Mouse (Mus musculus): ENCODE data around the gene 2900026A02Rik. TPM values are rescaled to one million over a fixed set of nuclear protein-coding genes. Genes with fewer than 3 reads are reported as not detected.
A peak's percentile ranks its signal among the peaks of the same experiment; 100 is the strongest.

Gene 2900026A02Rik
- polyA plus RNA-seq, 1 experiment from 2014 or later = 2.1 TPM

GRCm38 (mm10) chr5:113174916-113175692 lies 45.9 kb downstream of the 2900026A02Rik start:
- no peak overlapping the region for H3K4me3 ChIP-seq (ENCODE audit: low read depth, low read length)
- H3K9me3 ChIP-seq (replicated peaks; ENCODE audit: control insufficient read depth, low read length) = no peaks in the 10 kb centered on the region
- no peak overlapping the region for H3K27ac ChIP-seq (ENCODE audit: low read depth, low read length)
- DNase-seq (ENCODE audit: low spot score) (no peak), ATAC-seq (peak; percentile 33; the same call in 1 of the 2 replicates)
- no peaks in the 10 kb centered on the region for H3K27me3 ChIP-seq (replicated peaks; ENCODE audit: control insufficient read depth, insufficient read depth, low read length)
- H3K36me3 ChIP-seq (ENCODE audit: control insufficient read depth, insufficient read depth, low read length) = no peaks in the 10 kb centered on the region
- no peak overlapping the region for H3K9ac ChIP-seq (ENCODE audit: low read length)
- no peaks in the 10 kb centered on the region for H3K4me1 ChIP-seq (ENCODE audit: control insufficient read depth, insufficient read depth, low read length)
- WGBS = 52% methylated on average over 24 of the region's 24 CpGs
- no peak overlapping the region for H3K4me2 ChIP-seq (ENCODE audit: low read length)

DNA sequence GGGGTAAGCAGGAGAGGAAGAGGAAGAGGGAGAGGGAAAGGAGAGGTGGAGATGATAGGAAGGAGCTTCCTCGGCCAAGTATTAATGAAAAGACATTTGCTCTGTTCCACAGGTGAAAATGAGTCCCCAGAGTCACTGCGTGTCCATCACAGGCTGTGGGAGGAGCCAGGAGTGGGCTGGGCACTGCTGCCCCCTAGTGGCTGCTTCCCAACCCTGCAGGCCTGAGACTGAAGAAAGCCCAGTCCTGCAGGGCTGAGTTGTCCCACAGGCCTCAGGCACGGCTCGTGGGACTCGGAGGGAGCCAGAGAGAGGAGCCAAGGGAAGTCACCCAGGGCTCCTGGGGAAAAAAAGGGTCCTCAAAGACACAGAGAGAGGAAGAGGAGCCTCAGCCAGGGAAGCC lies 47.7 kb downstream of the 2900026A02Rik start:
- ATAC-seq (peak; percentile 59; the same call in 1 of the 2 replicates), DNase-seq (ENCODE audit: low spot score) (peak; percentile 63)
- Histone ChIP-seq H3K4me2 (ENCODE audit: low read length) (no peak overlapping the region), H3K9ac (ENCODE audit: low read length) (no peak overlapping the region), H3K4me3 (ENCODE audit: low read depth, low read length) (no peak overlapping the region), H3K9me3 (replicated peaks; ENCODE audit: control insufficient read depth, low read length) (no peaks in the 10 kb centered on the region), H3K36me3 (ENCODE audit: control insufficient read depth, insufficient read depth, low read length) (no peaks in the 10 kb centered on the region), H3K4me1 (ENCODE audit: control insufficient read depth, insufficient read depth, low read length) (no peaks in the 10 kb centered on the region), H3K27ac (ENCODE audit: low read depth, low read length) (no peak overlapping the region), H3K27me3 (replicated peaks; ENCODE audit: control insufficient read depth, insufficient read depth, low read length) (no peaks in the 10 kb centered on the region)
- 23% methylated on average over 5 of the region's 5 CpGs for WGBS

GRCm38 (mm10) chr5:113171968-113172578 lies 49.0 kb downstream of the 2900026A02Rik start:
- no peaks in the 10 kb centered on the region for H3K36me3 ChIP-seq (ENCODE audit: control insufficient read depth, insufficient read depth, low read length)
- no peaks in the 10 kb centered on the region for H3K27me3 ChIP-seq (replicated peaks; ENCODE audit: control insufficient read depth, insufficient read depth, low read length)
- no peaks in the 10 kb centered on the region for H3K4me1 ChIP-seq (ENCODE audit: control insufficient read depth, insufficient read depth, low read length)
- H3K27ac ChIP-seq (ENCODE audit: low read depth, low read length) = no peak overlapping the region
- no peak for DNase-seq (ENCODE audit: low spot score)
- WGBS = 89% methylated on average over 10 of the region's 10 CpGs
- H3K9me3 ChIP-seq (replicated peaks; ENCODE audit: control insufficient read depth, low read length) = no peaks in the 10 kb centered on the region
- ATAC-seq = no peak
- no peak overlapping the region for H3K4me3 ChIP-seq (ENCODE audit: low read depth, low read length)
- H3K4me2 ChIP-seq (ENCODE audit: low read length) = no peak overlapping the region
- no peak overlapping the region for H3K9ac ChIP-seq (ENCODE audit: low read length)

- no peaks in the 10 kb centered on the region for H3K27me3 ChIP-seq (replicated peaks; ENCODE audit: control insufficient read depth, insufficient read depth, low read length)
- DNase-seq (ENCODE audit: low spot score) (no peak), ATAC-seq (no peak)
- H3K9ac ChIP-seq (ENCODE audit: low read length) = no peak overlapping the region
- H3K4me1 ChIP-seq (ENCODE audit: control insufficient read depth, insufficient read depth, low read length) = no peaks in the 10 kb centered on the region
- 91% methylated on average over 11 of the region's 11 CpGs for WGBS
- H3K9me3 ChIP-seq (replicated peaks; ENCODE audit: control insufficient read depth, low read length) = no peaks in the 10 kb centered on the region
- no peak overlapping the region for H3K27ac ChIP-seq (ENCODE audit: low read depth, low read length)
- H3K4me2 ChIP-seq (ENCODE audit: low read length) = no peak overlapping the region
- H3K4me3 ChIP-seq (ENCODE audit: low read depth, low read length) = no peak overlapping the region
- no peaks in the 10 kb centered on the region for H3K36me3 ChIP-seq (ENCODE audit: control insufficient read depth, insufficient read depth, low read length)
Observed at GRCm38 (mm10) chr5:113170064-113170754, 50.8 kb downstream of the 2900026A02Rik start.

- H3K27me3 ChIP-seq (replicated peaks; ENCODE audit: control insufficient read depth, insufficient read depth, low read length) = no peaks in the 10 kb centered on the region
- H3K4me2 ChIP-seq (ENCODE audit: low read length) = no peak overlapping the region
- no peaks in the 10 kb centered on the region for H3K9me3 ChIP-seq (replicated peaks; ENCODE audit: control insufficient read depth, low read length)
- H3K36me3 ChIP-seq (ENCODE audit: control insufficient read depth, insufficient read depth, low read length) = no peaks in the 10 kb centered on the region
- ATAC-seq (no peak), DNase-seq (ENCODE audit: low spot score) (peak; percentile 34)
- H3K27ac ChIP-seq (ENCODE audit: low read depth, low read length) = no peak overlapping the region
- 42% methylated on average over 2 of the region's 2 CpGs for WGBS
- no peak overlapping the region for H3K4me3 ChIP-seq (ENCODE audit: low read depth, low read length)
- no peak overlapping the region for H3K9ac ChIP-seq (ENCODE audit: low read length)
- H3K4me1 ChIP-seq (ENCODE audit: control insufficient read depth, insufficient read depth, low read length) = no peaks in the 10 kb centered on the region; the same call in 1 of the 2 replicates
Observed at GRCm38 (mm10) chr5:113167733-113168132, 53.3 kb downstream of the 2900026A02Rik start.

- Histone ChIP-seq H3K9ac (ENCODE audit: low read length) (no peak overlapping the region), H3K4me2 (ENCODE audit: low read length) (no peak overlapping the region), H3K4me3 (ENCODE audit: low read depth, low read length) (no peak overlapping the region), H3K27ac (ENCODE audit: low read depth, low read length) (peak overlapping the region; percentile 59; the same call in 1 of the 2 replicates), H3K4me1 (ENCODE audit: control insufficient read depth, insufficient read depth, low read length) (peaks cover 2% of the 10 kb centered on the region; the same call in 1 of the 2 replicates), H3K9me3 (replicated peaks; ENCODE audit: control insufficient read depth, low read length) (no peaks in the 10 kb centered on the region), H3K27me3 (replicated peaks; ENCODE audit: control insufficient read depth, insufficient read depth, low read length) (no peaks in the 10 kb centered on the region), H3K36me3 (ENCODE audit: control insufficient read depth, insufficient read depth, low read length) (no peaks in the 10 kb centered on the region)
- ATAC-seq (peak; percentile 49), DNase-seq (ENCODE audit: low spot score) (peak; percentile 52)
- whole genome bisulfite sequencing = 45% methylated on average over 11 of the region's 11 CpGs
Observed at GRCm38 (mm10) chr5:113165481-113165880, 55.6 kb downstream of the 2900026A02Rik start.

GRCm38 (mm10) chr5:113164873-113165441 lies 56.1 kb downstream of the 2900026A02Rik start:
- no peak overlapping the region for H3K4me3 ChIP-seq (ENCODE audit: low read depth, low read length)
- H3K9ac ChIP-seq (ENCODE audit: low read length) = no peak overlapping the region
- WGBS = 5% methylated on average over 16 of the region's 16 CpGs
- no peaks in the 10 kb centered on the region for H3K36me3 ChIP-seq (ENCODE audit: control insufficient read depth, insufficient read depth, low read length)
- ATAC-seq = peak; percentile 73
- H3K27ac ChIP-seq (ENCODE audit: low read depth, low read length) = peak overlapping the region; percentile 59; the same call in 1 of the 2 replicates
- H3K4me2 ChIP-seq (ENCODE audit: low read length) = no peak overlapping the region
- no peaks in the 10 kb centered on the region for H3K27me3 ChIP-seq (replicated peaks; ENCODE audit: control insufficient read depth, insufficient read depth, low read length)
- DNase-seq (ENCODE audit: low spot score) = peak; percentile 66
- no peaks in the 10 kb centered on the region for H3K9me3 ChIP-seq (replicated peaks; ENCODE audit: control insufficient read depth, low read length)
- peaks cover 3% of the 10 kb centered on the region; the same call in 1 of the 2 replicates for H3K4me1 ChIP-seq (ENCODE audit: control insufficient read depth, insufficient read depth, low read length)

DNA sequence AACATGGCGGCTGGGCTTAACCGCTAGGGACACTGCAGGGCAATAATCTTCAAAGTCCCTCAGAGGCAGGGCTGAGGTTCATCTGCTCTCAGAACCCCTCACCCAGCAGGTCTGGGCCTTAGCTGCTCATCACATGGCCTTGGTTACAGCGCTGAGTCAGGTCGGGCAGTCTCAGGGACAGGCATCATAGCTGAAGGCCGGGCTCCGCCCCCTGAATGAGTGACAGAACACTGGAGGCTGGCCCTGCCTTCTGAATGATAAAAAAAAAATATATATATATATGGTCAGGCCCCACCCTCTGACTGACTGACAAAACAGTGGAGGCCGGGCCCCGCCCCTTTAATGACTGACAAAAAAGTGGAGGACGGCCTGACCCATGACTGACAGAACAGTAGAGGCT lies 56.6 kb downstream of the 2900026A02Rik start:
- Histone ChIP-seq H3K9ac (ENCODE audit: low read length) (no peak overlapping the region), H3K36me3 (ENCODE audit: control insufficient read depth, insufficient read depth, low read length) (no peaks in the 10 kb centered on the region), H3K27me3 (replicated peaks; ENCODE audit: control insufficient read depth, insufficient read depth, low read length) (no peaks in the 10 kb centered on the region), H3K4me3 (ENCODE audit: low read depth, low read length) (no peak overlapping the region), H3K27ac (ENCODE audit: low read depth, low read length) (no peak overlapping the region), H3K9me3 (replicated peaks; ENCODE audit: control insufficient read depth, low read length) (no peaks in the 10 kb centered on the region), H3K4me2 (ENCODE audit: low read length) (no peak overlapping the region), H3K4me1 (ENCODE audit: control insufficient read depth, insufficient read depth, low read length) (peaks cover 3% of the 10 kb centered on the region; the same call in 1 of the 2 replicates)
- WGBS = 29% methylated on average over 9 of the region's 9 CpGs
- DNase-seq (ENCODE audit: low spot score) (no peak), ATAC-seq (peak; percentile 24; the same call in 1 of the 2 replicates)

Data from forebrain, embryonic 14.5 days (tissue).